Mouse (Mus musculus) limb, embryonic 13.5 days (tissue): ENCODE results near the gene Traf3. TPM values are rescaled to one million over a fixed set of nuclear protein-coding genes. Genes with fewer than 3 reads are reported as not detected.
A peak's percentile ranks its signal among the peaks of the same experiment; 100 is the strongest.

Experiments used
- ATAC-seq: fragments of 200-750 bp; cut with Nextera tagmentation; 2 replicates; pipeline ENCODE4 v1.8.0; 2017; ENCODE audit warnings: low read depth, moderate number of reproducible peaks, moderate TSS enrichment; ENCODE audit not compliant: low FRiP score
- H3K27ac ChIP-seq: fragments of 300-500 bp; sonication (generic); 2 replicates; pipeline ENCODE4 v1.5.1; 2015; ENCODE audit warnings: inconsistent platforms, mild to moderate bottlenecking, moderate library complexity
- H3K27me3 ChIP-seq: fragments of 300-500 bp; sonication (generic); 2 replicates; pipeline ENCODE4 v1.6.1; 2015; ENCODE audit warnings: mild to moderate bottlenecking, inconsistent platforms
- H3K36me3 ChIP-seq: fragments of 300-500 bp; sonication (generic); 2 replicates; pipeline ENCODE4 v1.6.1; 2015; ENCODE audit warnings: inconsistent platforms, mild to moderate bottlenecking, moderate library complexity
- H3K4me1 ChIP-seq: fragments of 300-500 bp; sonication (generic); 2 replicates; pipeline ENCODE4 v1.6.1; 2015; ENCODE audit warnings: inconsistent platforms
- H3K4me2 ChIP-seq: fragments of 300-500 bp; sonication (generic); replicated peaks from 2 replicates; pipeline ENCODE4 v1.6.1; 2015; ENCODE audit warnings: inconsistent platforms, mild to moderate bottlenecking, moderate library complexity
- H3K4me3 ChIP-seq: fragments of 300-500 bp; sonication (generic); 2 replicates; pipeline ENCODE4 v1.5.1; 2015; ENCODE audit warnings: moderate library complexity, mild to moderate bottlenecking, inconsistent platforms
- H3K9ac ChIP-seq: fragments of 300-500 bp; sonication (generic); 2 replicates; pipeline ENCODE4 v1.6.1; 2015; ENCODE audit warnings: mild to moderate bottlenecking, inconsistent platforms
- H3K9me3 ChIP-seq: fragments of 300-500 bp; sonication (generic); 2 replicates; pipeline ENCODE4 v1.6.1; 2016; ENCODE audit warnings: inconsistent platforms
- WGBS: fragments of 180-500 bp; shearing (Covaris S2); methylation state at CpG from one replicate; pipeline ENCODE4 v1.1.7; 2015; 5-methylcytosine and 5-hydroxymethylcytosine counted together
- polyA plus RNA-seq: library from polyadenylated mRNA; unstranded; fragments of >200 nt; fragmentation: Nextera tagmentation; extraction: Ambion mirVana; gene quantifications from 2 replicates; pipeline ENCODE4 v1.2.1, GENCODE M21; 2015

Traf3 gene
- polyA plus RNA-seq, 1 experiment from 2014 or later: 11.2 TPM

DNA sequence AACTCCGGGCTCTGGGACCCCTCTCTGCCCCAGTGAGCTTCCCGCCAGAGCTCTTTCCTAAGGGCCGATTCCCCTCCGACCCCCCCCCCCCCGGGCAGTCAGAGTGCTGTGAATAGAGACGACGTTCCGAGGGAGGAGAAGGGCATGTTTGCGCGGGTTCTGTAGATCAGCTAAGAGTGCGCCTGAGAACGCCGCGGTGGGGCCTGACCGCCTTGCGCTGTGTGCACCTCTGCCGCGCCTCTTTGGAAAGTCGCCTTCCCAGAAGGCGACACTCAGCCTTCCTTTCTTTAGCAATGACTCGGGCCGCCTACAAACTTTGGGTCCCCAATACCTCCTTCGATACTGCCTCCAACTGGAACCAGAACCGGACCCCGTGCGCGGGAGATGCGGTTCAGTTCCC lies 105.2 kb downstream of the Traf3 start:
- no peak overlapping the region for H3K27ac ChIP-seq
- ATAC-seq: no peak
- 3% methylated on average over 28 of the region's 28 CpGs for WGBS
- H3K36me3 ChIP-seq: 0 out of 2 replicates have a peak, but pooled peaks cover 6% of the 10 kb centered on the region
- peak overlapping the region; percentile 42 for H3K4me2 ChIP-seq
- no peaks in the 10 kb centered on the region for H3K9me3 ChIP-seq
- peaks cover 33% of the 10 kb centered on the region for H3K4me1 ChIP-seq
- H3K27me3 ChIP-seq: peaks cover 81% of the 10 kb centered on the region
- no peak overlapping the region for H3K9ac ChIP-seq
- H3K4me3 ChIP-seq: peak overlapping the region; percentile 24

DNA sequence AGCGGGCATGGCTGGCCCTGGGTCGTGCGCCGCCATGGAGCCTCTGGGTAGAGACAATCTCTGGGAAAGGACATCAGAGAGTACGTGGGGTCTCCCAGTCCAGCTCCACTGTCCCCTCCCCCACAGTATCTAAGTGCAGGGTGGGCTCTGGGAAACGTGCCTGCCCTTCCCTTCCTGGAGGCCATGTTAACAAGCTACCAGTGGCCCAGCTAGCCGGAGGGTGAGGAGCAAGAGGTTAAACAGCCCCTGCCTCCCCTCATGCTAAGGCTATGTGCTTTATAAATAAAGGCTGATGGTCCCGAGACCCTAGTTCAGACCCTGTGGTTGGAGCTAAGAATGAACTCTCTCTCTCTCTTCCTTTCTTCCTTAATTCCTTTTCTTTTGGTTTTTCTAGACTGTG lies 105.8 kb downstream of the Traf3 start:
- H3K27ac ChIP-seq: no peak overlapping the region
- H3K27me3 ChIP-seq: peaks cover 86% of the 10 kb centered on the region
- H3K4me1 ChIP-seq: peaks cover 33% of the 10 kb centered on the region
- H3K9ac ChIP-seq: no peak overlapping the region
- H3K36me3 ChIP-seq: 0 out of 2 replicates have a peak, but pooled peaks cover 6% of the 10 kb centered on the region
- no peaks in the 10 kb centered on the region for H3K9me3 ChIP-seq
- WGBS: 17% methylated on average over 8 of the region's 8 CpGs
- H3K4me3 ChIP-seq: 0 out of 2 replicates have a peak overlapping the region, but pooled peaks have one; percentile 24
- peak overlapping the region; percentile 42; the same call in 1 of the 2 replicates for H3K4me2 ChIP-seq
- ATAC-seq: no peak

DNA sequence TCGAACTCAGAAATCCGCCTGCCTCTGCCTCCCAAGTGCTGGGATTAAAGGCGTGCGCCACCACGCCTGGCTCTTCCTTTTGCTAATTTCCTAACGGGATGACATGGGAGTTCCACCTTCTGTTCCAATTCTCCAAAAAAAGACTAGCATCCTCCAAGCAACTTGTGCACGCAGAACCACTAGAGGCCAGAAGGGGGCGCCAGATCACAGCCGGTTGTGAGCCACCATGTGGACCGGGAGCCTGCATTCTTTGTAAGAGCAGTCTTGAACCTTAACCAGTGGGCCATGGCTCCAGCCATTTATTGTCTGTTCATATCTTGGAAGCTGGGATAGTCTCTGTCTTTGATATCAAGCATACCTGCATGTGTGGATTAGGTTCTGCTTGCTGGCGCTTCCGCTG lies 106.2 kb downstream of the Traf3 start:
- 23% methylated on average over 12 of the region's 12 CpGs for WGBS
- Histone ChIP-seq H3K9me3 (no peaks in the 10 kb centered on the region), H3K4me2 (no peak overlapping the region), H3K27ac (no peak overlapping the region), H3K9ac (no peak overlapping the region), H3K4me3 (no peak overlapping the region), H3K36me3 (0 out of 2 replicates have a peak, but pooled peaks cover 2% of the 10 kb centered on the region), H3K27me3 (peaks cover 91% of the 10 kb centered on the region), H3K4me1 (peaks cover 33% of the 10 kb centered on the region)
- ATAC-seq: no peak

DNA sequence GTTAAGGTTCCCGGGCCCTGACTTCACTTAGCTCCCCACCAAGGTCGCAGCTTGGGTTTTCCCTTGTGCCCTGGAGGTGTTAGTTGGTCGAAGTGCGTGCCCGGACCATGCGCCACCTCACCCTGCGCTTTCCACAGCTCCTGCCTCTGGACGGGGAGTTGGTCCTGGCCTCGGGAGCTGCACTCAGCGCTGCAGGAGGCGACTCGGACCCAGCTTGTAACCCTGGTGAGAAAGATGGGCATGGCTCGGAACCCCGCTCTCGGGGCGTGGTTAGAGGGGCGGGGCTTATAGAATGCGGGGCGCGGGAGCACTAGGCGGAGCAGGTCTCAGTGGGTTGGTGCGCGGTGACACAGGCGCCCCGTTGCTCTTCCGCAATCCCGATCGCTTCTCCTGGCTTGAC lies 107.8 kb downstream of the Traf3 start:
- peak overlapping the region; percentile 59 for H3K9ac ChIP-seq
- WGBS: 4% methylated on average over 28 of the region's 28 CpGs
- H3K4me2 ChIP-seq: peak overlapping the region; percentile 91
- H3K27me3 ChIP-seq: peaks cover 91% of the 10 kb centered on the region
- H3K4me3 ChIP-seq: peak overlapping the region; percentile 50
- no peak overlapping the region for H3K27ac ChIP-seq
- no peak for ATAC-seq
- no peaks in the 10 kb centered on the region for H3K36me3 ChIP-seq
- peaks cover 3% of the 10 kb centered on the region for H3K9me3 ChIP-seq
- peaks cover 33% of the 10 kb centered on the region for H3K4me1 ChIP-seq

DNA sequence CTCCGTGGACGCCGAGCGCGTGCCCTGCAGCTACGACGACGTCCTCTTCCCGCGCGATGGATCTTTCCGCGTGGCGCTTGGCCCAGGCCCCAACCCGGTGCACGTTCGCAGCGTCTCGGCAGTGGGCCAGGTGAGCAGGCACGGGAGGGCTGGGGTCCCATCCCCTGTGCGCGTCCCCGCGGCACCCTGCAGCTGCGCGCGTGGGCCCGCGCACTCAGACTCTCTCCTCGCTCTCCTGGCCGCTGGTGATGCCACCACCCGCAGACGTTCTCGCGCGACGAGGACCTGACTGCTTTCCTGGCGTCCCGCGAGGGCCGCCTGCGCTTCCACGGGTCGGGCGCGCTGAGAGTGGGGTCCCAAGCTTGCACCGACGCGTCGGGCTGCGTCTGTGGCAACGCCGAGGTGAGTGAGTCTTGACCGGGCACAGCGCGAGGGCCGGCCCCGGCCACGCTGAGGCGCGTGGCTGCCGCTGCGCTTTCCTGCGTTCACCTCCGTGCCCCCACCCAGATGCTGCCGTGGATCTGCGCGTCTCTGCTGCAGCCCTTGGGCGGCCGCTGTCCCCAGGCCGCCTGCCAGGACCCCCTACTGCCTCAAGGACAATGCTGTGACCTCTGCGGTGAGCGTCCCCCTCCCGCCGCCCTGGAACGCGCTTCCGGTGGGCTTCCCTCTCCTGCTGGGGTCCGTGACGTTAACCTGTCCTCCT lies 108.4 kb downstream of the Traf3 start:
- Histone ChIP-seq H3K4me3 (peak overlapping the region; percentile 50), H3K9ac (peak overlapping the region; percentile 59), H3K4me2 (peak overlapping the region; percentile 91), H3K27me3 (peaks cover 85% of the 10 kb centered on the region), H3K9me3 (peaks cover 7% of the 10 kb centered on the region), H3K4me1 (peaks cover 33% of the 10 kb centered on the region), H3K27ac (no peak overlapping the region), H3K36me3 (no peaks in the 10 kb centered on the region)
- ATAC-seq: no peak
- 2% methylated on average over 73 of the region's 80 CpGs for WGBS

DNA sequence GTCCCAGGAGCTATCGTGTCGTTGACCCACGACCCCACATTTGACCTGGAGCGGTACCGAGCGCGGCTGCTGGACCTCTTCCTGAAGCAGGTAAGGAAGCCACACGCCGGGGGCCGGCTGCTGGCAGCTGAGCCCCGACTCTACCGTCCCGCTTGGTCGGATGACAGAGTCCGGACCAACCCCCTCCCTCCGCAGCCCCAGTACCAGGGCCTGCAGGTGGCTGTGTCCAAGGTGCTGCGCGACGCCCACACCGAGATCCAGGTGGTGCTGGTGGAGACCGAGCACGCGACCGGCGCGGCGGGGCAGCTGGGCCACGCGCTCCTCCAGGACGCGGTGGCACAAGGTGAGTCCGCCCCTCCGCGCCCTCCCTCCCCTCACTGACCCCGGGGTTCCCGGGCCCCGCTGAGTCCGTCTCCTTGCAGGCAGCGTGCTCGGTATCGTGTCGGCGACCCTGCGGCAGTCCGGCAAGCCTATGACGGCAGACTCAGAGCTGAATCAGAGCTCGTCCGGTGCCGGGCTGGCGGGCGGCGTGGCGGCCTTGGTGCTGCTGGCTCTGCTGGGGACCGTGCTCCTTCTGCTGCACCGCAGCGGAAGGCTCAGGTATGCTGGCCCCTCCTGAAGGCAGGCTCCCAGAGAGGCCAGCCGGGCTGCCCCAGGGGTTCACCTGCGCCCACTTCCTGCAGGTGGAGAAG lies 109.1 kb downstream of the Traf3 start:
- Histone ChIP-seq H3K4me2 (peak overlapping the region; percentile 91), H3K27me3 (peaks cover 78% of the 10 kb centered on the region), H3K9ac (peak overlapping the region; percentile 59), H3K27ac (no peak overlapping the region), H3K4me3 (peak overlapping the region; percentile 50), H3K9me3 (peaks cover 7% of the 10 kb centered on the region), H3K4me1 (peaks cover 33% of the 10 kb centered on the region), H3K36me3 (no peaks in the 10 kb centered on the region)
- under 1% methylated on average over 58 of the region's 58 CpGs for WGBS
- no peak for ATAC-seq

DNA sequence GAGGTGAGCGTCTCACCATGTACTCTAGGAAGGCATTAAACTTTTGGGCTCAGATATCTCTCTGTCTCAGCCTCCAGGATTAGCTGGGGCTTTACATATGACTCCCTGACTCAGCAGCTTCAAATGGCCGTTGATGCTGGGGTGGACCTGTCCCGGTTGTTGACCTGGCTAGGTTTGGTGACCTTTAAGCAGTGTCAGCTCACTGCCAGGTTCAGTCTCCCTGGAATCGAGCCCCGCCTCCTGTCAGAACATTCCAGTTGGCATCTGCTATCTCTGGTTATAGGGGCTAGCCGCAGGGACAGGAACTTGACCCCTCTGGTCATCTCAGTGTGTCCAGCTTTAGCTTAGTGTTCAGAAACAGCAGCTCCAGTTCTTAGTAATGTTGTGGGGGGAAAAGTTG lies 110.2 kb downstream of the Traf3 start:
- 50% methylated on average over 6 of the region's 6 CpGs for WGBS
- Histone ChIP-seq H3K9ac (no peak overlapping the region), H3K4me1 (peaks cover 27% of the 10 kb centered on the region), H3K9me3 (peaks cover 7% of the 10 kb centered on the region), H3K27ac (no peak overlapping the region), H3K4me2 (no peak overlapping the region), H3K36me3 (no peaks in the 10 kb centered on the region), H3K4me3 (no peak overlapping the region), H3K27me3 (peaks cover 67% of the 10 kb centered on the region)
- ATAC-seq: no peak

DNA sequence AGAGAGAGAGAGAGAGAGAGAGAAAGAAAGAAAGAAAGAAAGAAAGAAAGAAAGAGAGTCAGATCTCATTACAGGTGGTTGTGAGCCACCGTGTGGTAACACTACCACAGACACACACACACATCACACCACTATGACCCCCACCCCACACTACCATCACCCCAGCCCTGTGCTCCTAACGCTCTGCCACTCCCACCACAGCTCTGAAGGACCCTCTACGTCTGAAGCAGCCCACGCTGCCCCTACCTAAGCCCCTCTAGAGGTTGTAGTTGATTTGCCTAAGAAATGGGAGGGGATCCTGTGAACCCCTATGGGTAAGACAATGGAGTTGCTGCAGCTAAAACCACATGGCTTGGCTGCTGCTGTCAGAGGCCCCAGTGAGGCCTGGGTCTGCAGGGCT lies 117.4 kb downstream of the Traf3 start:
- no peak overlapping the region for H3K4me3 ChIP-seq
- no peak overlapping the region for H3K9ac ChIP-seq
- no peak overlapping the region for H3K27ac ChIP-seq
- peaks cover 7% of the 10 kb centered on the region for H3K9me3 ChIP-seq
- H3K36me3 ChIP-seq: no peaks in the 10 kb centered on the region
- peaks cover 28% of the 10 kb centered on the region for H3K4me1 ChIP-seq
- no peak; the same call in 1 of the 2 replicates for ATAC-seq
- H3K27me3 ChIP-seq: 0 out of 2 replicates have a peak, but pooled peaks cover 3% of the 10 kb centered on the region
- WGBS: 62% methylated on average over 4 of the region's 4 CpGs
- no peak overlapping the region for H3K4me2 ChIP-seq

DNA sequence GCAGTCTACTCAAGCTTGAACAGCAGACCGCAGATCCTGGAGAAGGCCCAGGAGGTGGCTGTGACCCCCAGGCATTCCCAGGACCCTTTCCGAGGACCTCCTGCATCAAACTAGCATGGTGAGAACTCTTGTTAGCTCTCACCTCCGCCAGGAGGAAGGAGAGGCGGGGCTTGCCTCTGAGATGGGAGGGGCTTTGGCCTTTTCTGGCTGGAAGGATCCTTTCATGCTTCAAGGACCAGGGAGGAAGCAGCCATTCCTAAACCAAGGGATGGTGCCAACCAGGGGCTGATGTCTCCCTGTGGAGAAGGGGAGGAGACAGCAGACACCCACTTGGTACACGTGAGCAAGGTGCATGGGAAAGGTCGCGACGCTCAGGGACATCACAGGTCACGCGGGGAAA lies 118.4 kb downstream of the Traf3 start:
- H3K9me3 ChIP-seq: no peaks in the 10 kb centered on the region
- H3K4me2 ChIP-seq: peak overlapping the region; percentile 57
- H3K4me3 ChIP-seq: peak overlapping the region; percentile 28
- peaks cover 34% of the 10 kb centered on the region for H3K4me1 ChIP-seq
- no peak for ATAC-seq
- H3K27me3 ChIP-seq: no peaks in the 10 kb centered on the region
- no peak overlapping the region for H3K27ac ChIP-seq
- H3K9ac ChIP-seq: peak overlapping the region; percentile 39; the same call in 1 of the 2 replicates
- WGBS: 22% methylated on average over 10 of the region's 10 CpGs
- no peaks in the 10 kb centered on the region for H3K36me3 ChIP-seq

DNA sequence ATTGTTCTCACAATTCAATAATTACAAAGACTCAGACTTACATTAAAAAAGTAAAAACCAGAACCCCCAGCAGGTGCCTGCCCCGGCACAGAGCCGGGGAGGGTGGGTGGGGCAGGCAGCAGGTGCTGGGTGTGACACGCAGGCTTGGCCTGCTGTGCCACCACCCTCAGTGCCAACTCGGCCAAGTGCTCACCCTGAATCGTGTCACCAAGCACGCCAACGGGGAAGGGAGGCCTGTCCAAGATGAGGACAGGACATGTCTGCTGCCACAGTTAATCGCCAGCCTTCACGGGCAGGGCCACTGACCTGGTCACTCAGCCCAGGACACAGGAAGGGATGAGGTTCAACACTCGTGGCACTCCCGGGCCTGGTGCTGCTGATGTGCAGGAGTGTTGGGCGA lies 126.9 kb downstream of the Traf3 start:
- H3K27me3 ChIP-seq: no peaks in the 10 kb centered on the region
- no peak for ATAC-seq
- no peaks in the 10 kb centered on the region for H3K9me3 ChIP-seq
- H3K4me3 ChIP-seq: no peak overlapping the region
- 88% methylated on average over 12 of the region's 12 CpGs for WGBS
- no peak overlapping the region for H3K27ac ChIP-seq
- no peak overlapping the region for H3K4me2 ChIP-seq
- peaks cover 76% of the 10 kb centered on the region for H3K36me3 ChIP-seq
- H3K9ac ChIP-seq: no peak overlapping the region
- H3K4me1 ChIP-seq: peaks cover 10% of the 10 kb centered on the region

DNA sequence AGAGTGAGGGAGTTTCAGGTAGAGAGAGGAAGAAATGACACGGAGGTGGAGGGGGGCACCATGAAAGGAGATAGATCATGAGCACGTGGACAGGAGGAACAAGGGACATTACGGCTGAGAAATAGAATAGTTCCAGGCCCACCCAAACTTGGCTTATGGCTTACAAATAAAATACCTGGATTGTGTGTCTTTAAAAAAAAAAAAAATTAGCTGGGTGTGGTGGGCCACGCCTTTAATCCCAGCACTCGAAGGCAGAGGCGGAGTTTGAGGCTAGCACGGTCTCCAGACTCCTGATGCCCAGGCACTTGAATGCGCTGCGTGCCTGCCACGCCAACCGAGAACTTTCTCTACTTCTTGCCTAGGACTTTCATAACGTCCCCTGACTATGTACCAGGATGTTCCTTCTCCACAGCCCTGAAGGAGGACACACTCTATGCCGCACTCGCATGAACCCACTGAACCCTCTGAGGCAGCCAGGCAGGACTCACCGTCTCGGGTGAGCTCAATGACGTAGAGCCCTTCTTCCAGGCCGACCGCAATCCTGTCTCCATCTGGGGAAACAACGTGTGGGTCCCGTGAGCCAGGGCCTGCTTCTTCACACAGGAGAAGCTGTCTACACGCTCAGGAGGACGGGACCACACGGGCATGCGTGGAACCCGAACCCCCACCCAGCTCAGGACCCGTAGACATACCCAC lies 135.3 kb downstream of the Traf3 start:
- H3K9ac ChIP-seq: no peak overlapping the region
- no peaks in the 10 kb centered on the region for H3K27me3 ChIP-seq
- ATAC-seq: no peak
- H3K36me3 ChIP-seq: peaks cover 97% of the 10 kb centered on the region
- H3K4me1 ChIP-seq: no peaks in the 10 kb centered on the region
- H3K4me2 ChIP-seq: no peak overlapping the region
- no peaks in the 10 kb centered on the region for H3K9me3 ChIP-seq
- WGBS: 95% methylated on average over 27 of the region's 27 CpGs
- no peak overlapping the region for H3K27ac ChIP-seq
- H3K4me3 ChIP-seq: no peak overlapping the region

DNA sequence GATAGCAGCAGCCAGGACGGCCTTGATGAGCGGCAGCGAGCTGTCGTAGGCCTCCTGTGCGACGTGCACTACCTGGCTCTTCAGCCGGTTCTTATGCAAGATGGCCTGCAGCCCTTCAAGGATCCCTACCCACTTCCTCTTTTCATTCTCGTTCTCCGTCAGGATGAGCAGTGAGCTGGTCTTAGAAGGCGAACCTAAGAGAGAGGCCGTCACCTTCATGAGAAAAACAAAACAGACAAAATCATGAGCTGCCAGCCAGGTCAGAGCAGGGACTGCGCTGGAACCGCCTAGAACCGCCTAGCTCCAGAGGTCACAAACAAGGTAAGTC lies 135.8 kb downstream of the Traf3 start:
- no peak overlapping the region for H3K9ac ChIP-seq
- 93% methylated on average over 14 of the region's 14 CpGs for WGBS
- H3K9me3 ChIP-seq: no peaks in the 10 kb centered on the region
- no peak overlapping the region for H3K4me3 ChIP-seq
- H3K4me2 ChIP-seq: no peak overlapping the region
- ATAC-seq: no peak
- H3K27ac ChIP-seq: no peak overlapping the region
- no peaks in the 10 kb centered on the region for H3K27me3 ChIP-seq
- H3K36me3 ChIP-seq: peaks cover 97% of the 10 kb centered on the region
- H3K4me1 ChIP-seq: no peaks in the 10 kb centered on the region
